Mouse (Mus musculus): ENCODE data around the gene Pygl. TPM values are rescaled to one million over a fixed set of nuclear protein-coding genes. Genes with fewer than 3 reads are reported as not detected.

The Pygl gene
- polyA plus RNA-seq, 1 experiment from 2014 or later = 25.0 TPM

DNA sequence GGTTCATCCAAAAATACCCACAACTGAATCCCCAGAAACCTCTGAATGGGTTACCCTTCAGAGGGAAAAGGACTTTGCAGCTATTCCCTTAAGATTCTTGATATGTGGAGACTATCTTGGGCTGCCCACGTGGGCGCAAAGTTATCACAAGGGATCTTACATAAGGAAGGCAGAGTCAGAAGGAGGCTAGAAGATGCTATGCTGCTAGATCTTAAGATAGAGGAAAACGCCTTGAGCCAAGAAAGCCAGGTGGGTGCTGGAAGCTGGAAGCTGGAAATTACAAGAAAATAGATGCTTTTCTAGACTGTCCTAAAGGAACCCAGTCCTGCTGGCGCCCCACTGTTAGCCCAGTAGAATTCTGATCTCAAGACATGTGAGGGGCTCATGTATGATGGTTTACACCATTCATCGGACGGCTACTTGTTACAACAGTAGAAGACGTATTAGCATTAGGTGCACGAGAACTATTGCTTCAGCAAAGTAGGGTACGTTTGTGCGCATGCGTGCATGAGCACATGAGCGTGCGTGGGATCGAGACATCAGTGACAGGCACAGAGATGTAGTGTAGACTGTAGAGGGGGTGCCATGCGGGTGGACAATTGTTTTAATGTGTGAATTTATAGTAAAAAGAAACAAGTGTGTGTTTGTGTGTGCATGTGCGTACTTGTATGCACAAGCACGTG lies 31.1 kb upstream of the Pygl start:
- H3K9me3 ChIP-seq (ENCODE audit: control insufficient read depth, low read length) = no peaks in the 10 kb centered on the region
- H3K27ac ChIP-seq (ENCODE audit: low read depth) = no peak overlapping the region
- no peaks in the 10 kb centered on the region for H3K4me1 ChIP-seq (replicated peaks; ENCODE audit: control insufficient read depth, insufficient read depth, low read length)
- no peak overlapping the region for H3K4me3 ChIP-seq (ENCODE audit: low read depth, low read length)
- 92% methylated on average over 17 of the region's 17 CpGs for WGBS
- no peak overlapping the region for H3K4me2 ChIP-seq (ENCODE audit: low read length)
- ATAC-seq (replicated peaks; ENCODE audit: low FRiP score, low TSS enrichment, low read depth) = no peak
- H3K36me3 ChIP-seq (ENCODE audit: control insufficient read depth, insufficient read depth, low read length) = no peaks in the 10 kb centered on the region
- no peaks in the 10 kb centered on the region for H3K27me3 ChIP-seq (replicated peaks; ENCODE audit: control insufficient read depth, insufficient read depth, low read length)
- H3K9ac ChIP-seq (ENCODE audit: low read length) = no peak overlapping the region
- DNase-seq (ENCODE audit: low spot score) = no peak

- H3K27ac ChIP-seq (ENCODE audit: low read depth) = no peak overlapping the region
- no peaks in the 10 kb centered on the region for H3K27me3 ChIP-seq (replicated peaks; ENCODE audit: control insufficient read depth, insufficient read depth, low read length)
- no peaks in the 10 kb centered on the region for H3K4me1 ChIP-seq (replicated peaks; ENCODE audit: control insufficient read depth, insufficient read depth, low read length)
- 76% methylated on average over 15 of the region's 15 CpGs for WGBS
- DNase-seq (ENCODE audit: low spot score) (no peak), ATAC-seq (replicated peaks; ENCODE audit: low FRiP score, low TSS enrichment, low read depth) (no peak)
- H3K9me3 ChIP-seq (ENCODE audit: control insufficient read depth, low read length) = no peaks in the 10 kb centered on the region
- H3K9ac ChIP-seq (ENCODE audit: low read length) = no peak overlapping the region
- H3K4me3 ChIP-seq (ENCODE audit: low read depth, low read length) = no peak overlapping the region
- H3K4me2 ChIP-seq (ENCODE audit: low read length) = no peak overlapping the region
- no peaks in the 10 kb centered on the region for H3K36me3 ChIP-seq (ENCODE audit: control insufficient read depth, insufficient read depth, low read length)
These were observed 20.1 kb upstream of the Pygl start for GRCm38 (mm10) chr12:70251210-70251884.

DNA sequence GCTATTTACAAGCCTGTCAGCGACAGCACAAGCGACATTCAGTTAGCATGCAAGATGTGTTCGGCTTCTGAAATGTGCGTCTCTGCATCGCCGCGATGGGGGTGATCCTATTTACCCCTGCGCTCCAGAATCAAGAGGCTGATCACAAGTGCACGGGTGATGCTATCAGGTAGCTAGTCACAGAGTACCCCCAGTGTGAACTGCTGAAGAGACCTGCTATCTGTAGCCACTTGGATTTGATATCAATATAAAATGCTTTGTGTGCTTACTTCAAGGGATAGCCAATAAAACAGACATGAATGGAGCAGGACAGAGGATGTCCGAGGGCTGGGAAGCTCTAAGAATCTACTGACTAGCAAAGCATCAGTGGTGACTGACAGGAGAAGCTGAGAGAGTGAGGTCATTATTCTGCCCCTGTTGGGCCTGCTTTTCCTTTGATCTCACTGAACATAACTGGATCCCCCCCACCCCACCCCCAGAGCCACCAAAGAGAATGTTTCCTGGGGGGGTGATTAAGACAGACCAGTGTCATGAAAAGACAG lies 18.4 kb upstream of the Pygl start:
- H3K9me3 ChIP-seq (ENCODE audit: control insufficient read depth, low read length) = no peaks in the 10 kb centered on the region
- no peak overlapping the region for H3K9ac ChIP-seq (ENCODE audit: low read length)
- ATAC-seq (replicated peaks; ENCODE audit: low FRiP score, low TSS enrichment, low read depth) = no peak
- no peak for DNase-seq (ENCODE audit: low spot score)
- no peak overlapping the region for H3K27ac ChIP-seq (ENCODE audit: low read depth)
- no peak overlapping the region for H3K4me2 ChIP-seq (ENCODE audit: low read length)
- no peaks in the 10 kb centered on the region for H3K27me3 ChIP-seq (replicated peaks; ENCODE audit: control insufficient read depth, insufficient read depth, low read length)
- no peaks in the 10 kb centered on the region for H3K36me3 ChIP-seq (ENCODE audit: control insufficient read depth, insufficient read depth, low read length)
- WGBS = 78% methylated on average over 10 of the region's 10 CpGs
- H3K4me3 ChIP-seq (ENCODE audit: low read depth, low read length) = no peak overlapping the region
- no peaks in the 10 kb centered on the region for H3K4me1 ChIP-seq (replicated peaks; ENCODE audit: control insufficient read depth, insufficient read depth, low read length)

GRCm38 (mm10) chr12:70247683-70248474 lies 16.6 kb upstream of the Pygl start:
- H3K9me3 ChIP-seq (ENCODE audit: control insufficient read depth, low read length) = no peaks in the 10 kb centered on the region
- no peak for ATAC-seq (replicated peaks; ENCODE audit: low FRiP score, low TSS enrichment, low read depth)
- no peaks in the 10 kb centered on the region for H3K4me1 ChIP-seq (replicated peaks; ENCODE audit: control insufficient read depth, insufficient read depth, low read length)
- no peak overlapping the region for H3K27ac ChIP-seq (ENCODE audit: low read depth)
- no peak overlapping the region for H3K4me2 ChIP-seq (ENCODE audit: low read length)
- no peak overlapping the region for H3K9ac ChIP-seq (ENCODE audit: low read length)
- WGBS = 61% methylated on average over 15 of the region's 15 CpGs
- no peaks in the 10 kb centered on the region for H3K27me3 ChIP-seq (replicated peaks; ENCODE audit: control insufficient read depth, insufficient read depth, low read length)
- no peak overlapping the region for H3K4me3 ChIP-seq (ENCODE audit: low read depth, low read length)
- H3K36me3 ChIP-seq (ENCODE audit: control insufficient read depth, insufficient read depth, low read length) = no peaks in the 10 kb centered on the region
- DNase-seq (ENCODE audit: low spot score) = no peak

GRCm38 (mm10) chr12:70242550-70242949 lies 11.3 kb upstream of the Pygl start:
- Histone ChIP-seq H3K4me1 (replicated peaks; ENCODE audit: control insufficient read depth, insufficient read depth, low read length) (no peaks in the 10 kb centered on the region), H3K4me2 (ENCODE audit: low read length) (no peak overlapping the region), H3K4me3 (ENCODE audit: low read depth, low read length) (no peak overlapping the region), H3K9me3 (ENCODE audit: control insufficient read depth, low read length) (no peaks in the 10 kb centered on the region), H3K36me3 (ENCODE audit: control insufficient read depth, insufficient read depth, low read length) (no peaks in the 10 kb centered on the region), H3K27me3 (replicated peaks; ENCODE audit: control insufficient read depth, insufficient read depth, low read length) (no peaks in the 10 kb centered on the region), H3K9ac (ENCODE audit: low read length) (no peak overlapping the region), H3K27ac (ENCODE audit: low read depth) (no peak overlapping the region)
- whole genome bisulfite sequencing = 78% methylated on average over 7 of the region's 7 CpGs
- DNase-seq (ENCODE audit: low spot score) (no peak), ATAC-seq (replicated peaks; ENCODE audit: low FRiP score, low TSS enrichment, low read depth) (no peak)

DNA sequence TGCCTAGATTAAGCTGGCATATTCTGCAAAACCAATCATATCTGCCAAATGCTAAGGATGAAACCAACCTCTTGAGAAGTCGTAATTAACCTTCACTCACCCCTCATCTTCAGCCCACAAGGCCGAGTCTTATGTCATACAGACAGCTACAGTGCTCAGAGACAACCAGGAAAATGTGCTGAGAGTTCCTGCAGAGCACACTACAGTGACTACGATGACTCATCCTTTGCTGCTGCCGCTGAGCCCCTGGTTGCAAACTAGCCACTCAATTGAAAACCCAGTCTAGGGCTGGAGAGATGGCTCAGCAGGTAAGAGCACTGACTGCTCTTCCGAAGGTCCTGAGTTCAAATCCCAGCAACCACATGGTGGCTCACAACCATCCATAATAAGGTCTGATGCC lies 8.5 kb upstream of the Pygl start:
- WGBS = 73% methylated on average over 5 of the region's 5 CpGs
- Histone ChIP-seq H3K4me1 (replicated peaks; ENCODE audit: control insufficient read depth, insufficient read depth, low read length) (peaks cover 5% of the 10 kb centered on the region; the same call in 1 of the 2 replicates), H3K27ac (ENCODE audit: low read depth) (no peak overlapping the region), H3K27me3 (replicated peaks; ENCODE audit: control insufficient read depth, insufficient read depth, low read length) (no peaks in the 10 kb centered on the region), H3K36me3 (ENCODE audit: control insufficient read depth, insufficient read depth, low read length) (no peaks in the 10 kb centered on the region), H3K9ac (ENCODE audit: low read length) (no peak overlapping the region), H3K4me3 (ENCODE audit: low read depth, low read length) (no peak overlapping the region), H3K4me2 (ENCODE audit: low read length) (no peak overlapping the region), H3K9me3 (ENCODE audit: control insufficient read depth, low read length) (no peaks in the 10 kb centered on the region)
- ATAC-seq (replicated peaks; ENCODE audit: low FRiP score, low TSS enrichment, low read depth) (no peak), DNase-seq (ENCODE audit: low spot score) (no peak)

DNA sequence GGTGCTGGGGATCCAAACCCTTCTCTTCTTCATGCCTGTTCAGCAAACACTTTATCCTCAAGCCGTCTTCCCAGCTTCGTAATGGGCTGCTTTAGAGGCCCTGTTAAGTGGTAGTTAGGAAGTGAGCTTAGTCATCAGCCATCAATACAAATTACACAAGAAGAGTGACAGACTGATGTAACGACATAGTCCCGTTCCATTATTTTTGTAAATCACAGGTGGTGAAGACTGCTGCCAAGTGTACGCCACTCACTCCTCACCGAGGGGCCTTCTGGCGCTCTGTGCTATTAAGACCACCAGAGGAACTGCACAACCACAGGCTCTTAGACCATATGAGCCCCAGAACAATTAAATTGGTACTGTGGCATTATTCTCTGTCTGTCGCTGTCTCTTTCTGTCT lies 7.3 kb upstream of the Pygl start:
- no peak overlapping the region for H3K4me2 ChIP-seq (ENCODE audit: low read length)
- peaks cover 5% of the 10 kb centered on the region; the same call in 1 of the 2 replicates for H3K4me1 ChIP-seq (replicated peaks; ENCODE audit: control insufficient read depth, insufficient read depth, low read length)
- 71% methylated on average over 8 of the region's 8 CpGs for WGBS
- ATAC-seq (replicated peaks; ENCODE audit: low FRiP score, low TSS enrichment, low read depth) (no peak), DNase-seq (ENCODE audit: low spot score) (no peak)
- no peaks in the 10 kb centered on the region for H3K27me3 ChIP-seq (replicated peaks; ENCODE audit: control insufficient read depth, insufficient read depth, low read length)
- no peak overlapping the region for H3K4me3 ChIP-seq (ENCODE audit: low read depth, low read length)
- H3K9ac ChIP-seq (ENCODE audit: low read length) = no peak overlapping the region
- no peak overlapping the region for H3K27ac ChIP-seq (ENCODE audit: low read depth)
- no peaks in the 10 kb centered on the region for H3K36me3 ChIP-seq (ENCODE audit: control insufficient read depth, insufficient read depth, low read length)
- H3K9me3 ChIP-seq (ENCODE audit: control insufficient read depth, low read length) = no peaks in the 10 kb centered on the region

GRCm38 (mm10) chr12:70234938-70235484 lies 3.7 kb upstream of the Pygl start:
- Histone ChIP-seq H3K27me3 (replicated peaks; ENCODE audit: control insufficient read depth, insufficient read depth, low read length) (no peaks in the 10 kb centered on the region), H3K4me3 (ENCODE audit: low read depth, low read length) (peak overlapping the region; percentile 33), H3K36me3 (ENCODE audit: control insufficient read depth, insufficient read depth, low read length) (no peaks in the 10 kb centered on the region), H3K9ac (ENCODE audit: low read length) (peak overlapping the region; percentile 44), H3K4me1 (replicated peaks; ENCODE audit: control insufficient read depth, insufficient read depth, low read length) (peaks cover 5% of the 10 kb centered on the region; the same call in 1 of the 2 replicates), H3K9me3 (ENCODE audit: control insufficient read depth, low read length) (no peaks in the 10 kb centered on the region), H3K27ac (ENCODE audit: low read depth) (no peak overlapping the region), H3K4me2 (ENCODE audit: low read length) (peak overlapping the region; percentile 72)
- 8% methylated on average over 13 of the region's 13 CpGs for WGBS
- DNase-seq (ENCODE audit: low spot score) (peak; percentile 89), ATAC-seq (replicated peaks; ENCODE audit: low FRiP score, low TSS enrichment, low read depth) (peak; percentile 51)
